In genomic region chr13:9314099-9314712, GRCm38 (mm10) we compare ENCODE assay signal across 9 mouse cellular contexts. TPM values are rescaled to one million over a fixed set of nuclear protein-coding genes. Genes with fewer than 3 reads are reported as not detected.
DNase-seq lines count a peak whose midpoint lies in the region; ATAC-seq and TF ChIP-seq lines count a peak whose summit lies in the region.
"Had no signal": no experiment of that assay in that cellular context is flagged by ENCODE, and none has a peak within 500 bp of the region (broad histone marks: within the 10 kb centered on the region; RNA-seq: fewer than 3 reads in every experiment).

No protein-coding gene starts in this region.

- no peak overlapping the region for H3K4me2 ChIP-seq in midbrain, embryonic 15.5 days
- H3K4me2 ChIP-seq in midbrain, embryonic 11.5 days: no peak overlapping the region
- H3K4me2 ChIP-seq in hindbrain, embryonic 14.5 days (replicated peaks): no peak overlapping the region

- no peak overlapping the region for H3K9ac ChIP-seq in midbrain, embryonic 15.5 days
- no peak overlapping the region for H3K9ac ChIP-seq in midbrain, embryonic 11.5 days (ENCODE audit: low read length)
- no peak overlapping the region for H3K9ac ChIP-seq in hindbrain, embryonic 14.5 days

- ATAC-seq in midbrain, embryonic 15.5 days (replicated peaks): peak; percentile 51; the same call in 1 of the 2 replicates
- ATAC-seq in midbrain, embryonic 11.5 days (ENCODE audit: low FRiP score): no peak
- peak; percentile 51; the same call in 1 of the 2 replicates for ATAC-seq in hindbrain, embryonic 14.5 days (ENCODE audit: low FRiP score)

- no peak for TF ChIP-seq CTCF in cerebellum, adult 2 months (IDR thresholded peaks at IDR 0.05; ENCODE audit: borderline replicate concordance, insufficient read depth, low read depth, low read length)

- no peak overlapping the region for H3K27ac ChIP-seq in cerebellum, adult 2 months (ENCODE audit: insufficient read depth, low read length)
- no peak overlapping the region for H3K27ac ChIP-seq in midbrain, embryonic 15.5 days
- H3K27ac ChIP-seq in midbrain, embryonic 11.5 days (ENCODE audit: low read depth, low read length): no peak overlapping the region
- H3K27ac ChIP-seq in hindbrain, embryonic 14.5 days: no peak overlapping the region
- H3K27ac ChIP-seq: left cerebral cortex, adult 2 months had no signal

- TF ChIP-seq POLR2A in cerebellum, adult 2 months (IDR thresholded peaks at IDR 0.05; ENCODE audit: borderline replicate concordance, insufficient read depth, low read length): no peak

- DNase-seq in cerebellum, adult 2 months: peak; percentile 18 to 21
- DNase-seq in cerebellum, adult 8-10 months: no peak
- no peak for DNase-seq in midbrain, embryonic 11.5 days (ENCODE audit: low spot score, missing footprints)
- peak; percentile 34 for DNase-seq in hindbrain, embryonic 14.5 days (ENCODE audit: low spot score)
- DNase-seq in skeletal muscle tissue, adult 2 months (ENCODE audit: low read depth, low spot score): peak; percentile 11
- no peak for DNase-seq in left cerebral cortex, postnatal 36 days (ENCODE audit: low spot score in 2 of 2)
- DNase-seq in ovary, postnatal 14 days (ENCODE audit: low spot score): no peak

- H3K27me3 ChIP-seq in cerebellum, adult 2 months (ENCODE audit: control insufficient read depth, insufficient read depth, low read length): no peaks in the 10 kb centered on the region
- no peaks in the 10 kb centered on the region for H3K27me3 ChIP-seq in midbrain, embryonic 15.5 days (replicated peaks)
- no peaks in the 10 kb centered on the region for H3K27me3 ChIP-seq in midbrain, embryonic 11.5 days (ENCODE audit: control insufficient read depth, insufficient read depth, low read length)
- H3K27me3 ChIP-seq in hindbrain, embryonic 14.5 days (ENCODE audit: control insufficient read depth, insufficient read depth, low read length): no peaks in the 10 kb centered on the region

- no peaks in the 10 kb centered on the region for H3K9me3 ChIP-seq in midbrain, embryonic 15.5 days
- H3K9me3 ChIP-seq in midbrain, embryonic 11.5 days (ENCODE audit: control insufficient read depth, low read length): no peaks in the 10 kb centered on the region
- no peaks in the 10 kb centered on the region for H3K9me3 ChIP-seq in hindbrain, embryonic 14.5 days (ENCODE audit: control insufficient read depth, low read length)

- no peaks in the 10 kb centered on the region for H3K36me3 ChIP-seq in midbrain, embryonic 15.5 days (replicated peaks)
- no peaks in the 10 kb centered on the region for H3K36me3 ChIP-seq in midbrain, embryonic 11.5 days (ENCODE audit: control insufficient read depth, insufficient read depth, low read length)
- no peaks in the 10 kb centered on the region for H3K36me3 ChIP-seq in hindbrain, embryonic 14.5 days (replicated peaks; ENCODE audit: control insufficient read depth, insufficient read depth)

- H3K4me3 ChIP-seq in cerebellum, adult 2 months (replicated peaks; ENCODE audit: insufficient read depth, low read depth, low read length): no peak overlapping the region
- no peak overlapping the region for H3K4me3 ChIP-seq in midbrain, embryonic 15.5 days
- H3K4me3 ChIP-seq in midbrain, embryonic 11.5 days (ENCODE audit: low read depth, low read length): no peak overlapping the region
- no peak overlapping the region for H3K4me3 ChIP-seq in hindbrain, embryonic 14.5 days (replicated peaks; ENCODE audit: low read length)
- H3K4me3 ChIP-seq: left cerebral cortex, adult 2 months had no signal

- 69% methylated on average over 2 of the region's 2 CpGs for WGBS in cerebellum, adult 2 months
- 71% methylated on average over 2 of the region's 2 CpGs for WGBS in midbrain, embryonic 15.5 days
- WGBS in midbrain, embryonic 11.5 days: 92% methylated on average over 2 of the region's 2 CpGs
- WGBS in hindbrain, embryonic 14.5 days: 47% methylated on average over 2 of the region's 2 CpGs

- peaks cover 9% of the 10 kb centered on the region; the same call in 1 of the 2 replicates for H3K4me1 ChIP-seq in cerebellum, adult 2 months (ENCODE audit: control insufficient read depth, insufficient read depth, low read length)
- H3K4me1 ChIP-seq in midbrain, embryonic 15.5 days: peaks cover 13% of the 10 kb centered on the region
- no peaks in the 10 kb centered on the region for H3K4me1 ChIP-seq in midbrain, embryonic 11.5 days (ENCODE audit: control insufficient read depth, insufficient read depth, low read length)
- H3K4me1 ChIP-seq in hindbrain, embryonic 14.5 days (replicated peaks; ENCODE audit: control insufficient read depth, insufficient read depth, low read length): peaks cover 6% of the 10 kb centered on the region

- intact Hi-C loops in left cerebral cortex, postnatal 36 days (cut with DNase I): no loop called here

RNA-seq across cellular contexts. Expression of gene Dip2c, which starts 37.9 kb away (rescaled TPM):
- polyA plus RNA-seq in cerebellum, adult 2 months (2012; rRNA removed): 22.8 and 23.1 TPM in 2 replicates
- 14.0 and 14.7 TPM in 2 replicates for polyA plus RNA-seq in midbrain, embryonic 15.5 days (2015; fragmentation: Nextera tagmentation; extraction: Ambion mirVana)
- 7.1 and 8.7 TPM in 2 replicates for polyA plus RNA-seq in midbrain, embryonic 11.5 days (2014; fragmentation: Nextera tagmentation; extraction: Ambion mirVana)
- 24.0 and 25.7 TPM in 2 replicates for polyA plus RNA-seq in hindbrain, embryonic 14.5 days (2014; fragmentation: Nextera tagmentation; extraction: Ambion mirVana)
- 10 to 100 TPM; 64.9 to 72.2 TPM for total RNA-seq in left cerebral cortex, postnatal 36 days (2021)

Comparison
In these comparisons a context has a peak if more than half of its experiments do, and no peak if none do; other contexts are left out.
1. DNase-seq: peak in cerebellum, adult 2 months (2 of 2), hindbrain, embryonic 14.5 days (single experiment) and skeletal muscle tissue, adult 2 months (single experiment); none in cerebellum, adult 8-10 months (single experiment), midbrain, embryonic 11.5 days (single experiment), left cerebral cortex, postnatal 36 days (0 of 2) and ovary, postnatal 14 days (single experiment).